Mouse (Mus musculus): ENCODE measurements around the gene Stx18.

DNA sequence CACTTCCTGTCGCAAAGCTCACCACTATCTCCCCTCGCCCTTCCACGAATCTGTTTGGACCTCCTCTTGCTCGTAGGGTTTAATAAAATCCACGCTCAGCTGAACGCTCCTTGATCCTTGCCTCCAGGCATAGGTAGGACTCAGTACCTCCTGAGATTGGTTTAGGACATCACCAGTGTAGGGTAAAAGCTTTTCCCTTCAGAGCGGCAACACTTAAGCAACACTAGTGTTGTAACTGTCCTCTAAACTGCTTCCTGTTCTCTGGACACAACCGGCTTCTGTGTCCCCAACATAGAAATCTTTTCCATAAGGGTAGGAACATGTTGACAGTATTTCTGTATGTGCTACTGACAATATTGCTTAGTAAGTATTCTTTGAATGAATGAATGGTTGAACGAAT, 1.3 kb downstream of the Stx18 start:
- TF ChIP-seq CTCF (IDR thresholded peaks at IDR 0.05; ENCODE audit: extremely low read depth, insufficient read depth, low read length) (no peak), POLR2A (IDR thresholded peaks at IDR 0.05; ENCODE audit: extremely low read depth, insufficient read depth, low read length) (no peak)

All from cortical plate, adult 2 months (tissue).